In genomic region chr9:54061666-54062065, GRCm38 (mm10) we compare ENCODE assay signal across 22 mouse cellular contexts. TPM values are rescaled to one million over a fixed set of nuclear protein-coding genes. Genes with fewer than 3 reads are reported as not detected.
DNase-seq lines count a peak whose midpoint lies in the region; ATAC-seq and TF ChIP-seq lines count a peak whose summit lies in the region.
"Had no signal": no experiment of that assay in that cellular context is flagged by ENCODE, and none has a peak within 500 bp of the region (broad histone marks: within the 10 kb centered on the region; RNA-seq: fewer than 3 reads in every experiment).

No protein-coding gene starts in this region.

- TF ChIP-seq CTCF in gastrocnemius, adult 2 months (IDR thresholded peaks at IDR 0.05) = no peak
- no peak for TF ChIP-seq CTCF in lung, postnatal 0 days (IDR thresholded peaks at IDR 0.05)

- no peaks in the 10 kb centered on the region for H3K9me3 ChIP-seq in limb, embryonic 14.5 days (ENCODE audit: control insufficient read depth, low read length)
- no peaks in the 10 kb centered on the region for H3K9me3 ChIP-seq in limb, embryonic 10.5 days (replicated peaks)
- H3K9me3 ChIP-seq in limb, embryonic 15.5 days = no peaks in the 10 kb centered on the region
- H3K9me3 ChIP-seq in lung, postnatal 0 days (ENCODE audit: low read length) = no peaks in the 10 kb centered on the region
- H3K9me3 ChIP-seq: embryonic facial prominence, embryonic 13.5 days; forebrain, embryonic 13.5 days; forebrain, embryonic 15.5 days had no signal

- no peak for ATAC-seq in limb, embryonic 14.5 days (ENCODE audit: low FRiP score, low read depth)
- 0 out of 2 replicates have a peak, but pooled peaks have one; percentile 40 for ATAC-seq in limb, embryonic 15.5 days (ENCODE audit: insufficient number of reproducible peaks, low FRiP score, low TSS enrichment, low read depth)
- ATAC-seq in megakaryocyte progenitor cell, adult 5-6 weeks (replicated peaks; ENCODE audit: poor library complexity) = peak; percentile 67
- no peak for ATAC-seq in lung, postnatal 0 days
- ATAC-seq: forebrain, embryonic 13.5 days; forebrain, embryonic 15.5 days; forebrain, postnatal 0 days had no signal

- no peaks in the 10 kb centered on the region for H3K36me3 ChIP-seq in limb, embryonic 14.5 days (ENCODE audit: control insufficient read depth, insufficient read depth, low read length)
- no peaks in the 10 kb centered on the region for H3K36me3 ChIP-seq in limb, embryonic 10.5 days
- H3K36me3 ChIP-seq in limb, embryonic 15.5 days = no peaks in the 10 kb centered on the region
- H3K36me3 ChIP-seq in lung, postnatal 0 days (ENCODE audit: insufficient read depth, low read length) = no peaks in the 10 kb centered on the region
- H3K36me3 ChIP-seq: embryonic facial prominence, embryonic 13.5 days; forebrain, embryonic 15.5 days had no signal

- no peak for DNase-seq in gastrocnemius, adult 2 months
- no peak for DNase-seq in gastrocnemius, adult 8-10 months (ENCODE audit: low spot score in 2 of 2)
- DNase-seq in limb, embryonic 14.5 days (ENCODE audit: low spot score) = no peak
- DNase-seq in limb, embryonic 10.5 days (ENCODE audit: low spot score) = no peak
- DNase-seq in urinary bladder, postnatal 10 days (ENCODE audit: low spot score) = no peak
- DNase-seq in lung, postnatal 0 days (ENCODE audit: low spot score) = no peak
- DNase-seq: adrenal gland, adult 2 months; adrenal gland, postnatal 10 days; adrenal gland, postnatal 25 days; cerebellum, adult 11 months; cerebellum, adult 18-20 months; cerebellum, adult 9-10 months; cerebellum, postnatal 10 days; cerebellum, postnatal 25 days; forebrain, postnatal 0 days had no signal

- peak overlapping the region; percentile 38 for H3K27ac ChIP-seq in gastrocnemius, adult 2 months
- 0 out of 2 replicates have a peak overlapping the region, but pooled peaks have one; percentile 33 for H3K27ac ChIP-seq in limb, embryonic 14.5 days (replicated peaks; ENCODE audit: low read depth, low read length)
- H3K27ac ChIP-seq in limb, embryonic 10.5 days = no peak overlapping the region
- H3K27ac ChIP-seq in limb, embryonic 15.5 days = peak overlapping the region; percentile 77
- no peak overlapping the region for H3K27ac ChIP-seq in lung, postnatal 0 days (ENCODE audit: low read length)
- H3K27ac ChIP-seq: embryonic facial prominence, embryonic 13.5 days; forebrain, embryonic 13.5 days; forebrain, embryonic 15.5 days had no signal

- no peaks in the 10 kb centered on the region for H3K4me1 ChIP-seq in limb, embryonic 14.5 days (ENCODE audit: control insufficient read depth, insufficient read depth, low read length)
- no peaks in the 10 kb centered on the region for H3K4me1 ChIP-seq in limb, embryonic 10.5 days
- H3K4me1 ChIP-seq in limb, embryonic 15.5 days = peaks cover 10% of the 10 kb centered on the region
- no peaks in the 10 kb centered on the region; the same call in 1 of the 2 replicates for H3K4me1 ChIP-seq in lung, postnatal 0 days (ENCODE audit: insufficient read depth, low read depth, low read length)

- WGBS in limb, embryonic 14.5 days = 58% methylated on average over 5 of the region's 5 CpGs
- 82% methylated on average over 5 of the region's 5 CpGs for WGBS in limb, embryonic 10.5 days
- 42% methylated on average over 5 of the region's 5 CpGs for WGBS in limb, embryonic 15.5 days
- 59% methylated on average over 5 of the region's 5 CpGs for WGBS in lung, postnatal 0 days

- H3K4me3 ChIP-seq in gastrocnemius, adult 2 months = no peak overlapping the region
- no peak overlapping the region for H3K4me3 ChIP-seq in limb, embryonic 14.5 days (replicated peaks; ENCODE audit: low read length)
- no peak overlapping the region for H3K4me3 ChIP-seq in limb, embryonic 10.5 days
- H3K4me3 ChIP-seq in limb, embryonic 15.5 days = no peak overlapping the region
- H3K4me3 ChIP-seq in lung, postnatal 0 days (ENCODE audit: low read depth, low read length) = no peak overlapping the region
- H3K4me3 ChIP-seq: embryonic facial prominence, embryonic 13.5 days; forebrain, embryonic 13.5 days; forebrain, embryonic 15.5 days had no signal

- intact Hi-C loops in gastrocnemius, adult 2 months (cut with DNase I) = no loop called here

- TF ChIP-seq POLR2A in limb, embryonic 14.5 days (IDR thresholded peaks at IDR 0.05; ENCODE audit: borderline replicate concordance, extremely low read depth, insufficient read depth, insufficient read length) = no peak

- H3K4me2 ChIP-seq in limb, embryonic 14.5 days (replicated peaks; ENCODE audit: low read depth, low read length, severe bottlenecking) = no peak overlapping the region
- H3K4me2 ChIP-seq in limb, embryonic 15.5 days = no peak overlapping the region
- H3K4me2 ChIP-seq in lung, postnatal 0 days (replicated peaks; ENCODE audit: low read depth, low read length) = no peak overlapping the region
- H3K4me2 ChIP-seq: embryonic facial prominence, embryonic 13.5 days; forebrain, embryonic 13.5 days; forebrain, embryonic 15.5 days had no signal

- TF ChIP-seq EP300 in lung, postnatal 0 days (IDR thresholded peaks at IDR 0.05) = no peak

- peaks cover 4% of the 10 kb centered on the region; the same call in 1 of the 2 replicates for H3K27me3 ChIP-seq in limb, embryonic 14.5 days (ENCODE audit: control insufficient read depth, insufficient read depth, low read length)
- H3K27me3 ChIP-seq in limb, embryonic 10.5 days (ENCODE audit: low read depth, poor library complexity, severe bottlenecking) = peaks cover 30% of the 10 kb centered on the region
- peaks cover 9% of the 10 kb centered on the region for H3K27me3 ChIP-seq in limb, embryonic 15.5 days
- no peaks in the 10 kb centered on the region; the same call in 1 of the 2 replicates for H3K27me3 ChIP-seq in lung, postnatal 0 days (replicated peaks; ENCODE audit: insufficient read depth, low read length)
- H3K27me3 ChIP-seq: forebrain, embryonic 15.5 days had no signal

- no peak overlapping the region for H3K9ac ChIP-seq in limb, embryonic 14.5 days (ENCODE audit: low read depth, low read length, severe bottlenecking)
- H3K9ac ChIP-seq in limb, embryonic 15.5 days = no peak overlapping the region
- no peak overlapping the region for H3K9ac ChIP-seq in lung, postnatal 0 days (replicated peaks; ENCODE audit: low read depth)
- H3K9ac ChIP-seq: embryonic facial prominence, embryonic 13.5 days; forebrain, embryonic 13.5 days; forebrain, embryonic 15.5 days; forebrain, postnatal 0 days had no signal

RNA-seq across cellular contexts. Expression of gene Tnfaip8l3, which starts 6.5 kb away (rescaled TPM):
- under 1 TPM; 0.08 to 0.28 TPM for total RNA-seq in gastrocnemius, adult 2 months (2021)
- under 1 TPM in 2 of 4 experiments, not detected in 2; 0.07 to 0.09 TPM for total RNA-seq in gastrocnemius, adult 8-10 months (2022)
- 1.3 and 1.7 TPM in 2 replicates for polyA plus RNA-seq in limb, embryonic 14.5 days (2012; rRNA removed)
- polyA plus RNA-seq in limb, embryonic 14.5 days (2014; fragmentation: Nextera tagmentation; extraction: Ambion mirVana) = 1.8 and 2.3 TPM in 2 replicates
- 0.11 TPM in 1 of 2 replicates, not detected in the other for polyA plus RNA-seq in limb, embryonic 10.5 days (2016; fragmentation: Nextera tagmentation; extraction: Ambion mirVana)
- 3.7 and 4.1 TPM in 2 replicates for polyA plus RNA-seq in limb, embryonic 15.5 days (2015; fragmentation: Nextera tagmentation; extraction: Ambion mirVana)
- total RNA-seq in megakaryocyte progenitor cell, adult 5-6 weeks (2015) = not detected in 2 replicates
- total RNA-seq in megakaryocyte progenitor cell, adult 5-6 weeks (2017) = 0.07 TPM in 1 of 2 replicates, not detected in the other
- polyA plus RNA-seq in lung, postnatal 0 days (2015; fragmentation: Nextera tagmentation; extraction: Ambion mirVana) = 1.3 and 1.7 TPM in 2 replicates
- total RNA-seq: MEL had no signal
- polyA plus RNA-seq: embryonic facial prominence, embryonic 11.5 days had no signal

Comparison
In these comparisons a context has a peak if more than half of its experiments do, and no peak if none do; other contexts are left out.
1. H3K27ac ChIP-seq: peak in gastrocnemius, adult 2 months (single experiment), limb, embryonic 14.5 days (single experiment) and limb, embryonic 15.5 days (single experiment); none in limb, embryonic 10.5 days (single experiment) and lung, postnatal 0 days (single experiment).
2. ATAC-seq: peak in limb, embryonic 15.5 days (single experiment) and megakaryocyte progenitor cell, adult 5-6 weeks (single experiment); none in limb, embryonic 14.5 days (single experiment) and lung, postnatal 0 days (single experiment).